Mouse (Mus musculus): Measurements from ENCODE around the gene Phpt1.
"Not testable (repeated sequence)": the region's sequence is repeated elsewhere in the genome, so short reads cannot be mapped to it uniquely, and the experiment has no call there.

The Phpt1 gene

GRCm38 (mm10) chr2:25560551-25560950, 14.5 kb downstream of the Phpt1 start:
- in situ Hi-C loops (cut with MseI, MboI), result no loop called here

- in situ Hi-C loops (cut with MseI, MboI), result no loop called here
Measured at GRCm38 (mm10) chr2:25558774-25559173, 16.2 kb downstream of the Phpt1 start.

- in situ Hi-C loops (cut with MseI, MboI), result no loop called here
Measured at GRCm38 (mm10) chr2:25557964-25558360, 17.1 kb downstream of the Phpt1 start.

GRCm38 (mm10) chr2:25557221-25557963, 17.6 kb downstream of the Phpt1 start, which contains the start of gene Edf1:
Edf1 (plus strand) TSS chr2:25557847.
- in situ Hi-C loops (cut with MseI, MboI), result no loop called here

GRCm38 (mm10) chr2:25556296-25556695, 18.7 kb downstream of the Phpt1 start:
- in situ Hi-C loops (cut with MseI, MboI), result no loop called here

- in situ Hi-C loops (cut with MseI, MboI), result not testable (repeated sequence)
Measured at GRCm38 (mm10) chr2:25555479-25555878, 19.5 kb downstream of the Phpt1 start.

- in situ Hi-C loops (cut with MseI, MboI), result not testable (repeated sequence)
Measured at GRCm38 (mm10) chr2:25553171-25553786, 21.7 kb downstream of the Phpt1 start.

GRCm38 (mm10) chr2:25551186-25551585, 23.8 kb downstream of the Phpt1 start:
- in situ Hi-C loops (cut with MseI, MboI), result no loop called here

- in situ Hi-C loops (cut with MseI, MboI), result no loop called here
Measured at GRCm38 (mm10) chr2:25549021-25549991, 25.7 kb downstream of the Phpt1 start.

GRCm38 (mm10) chr2:25546811-25547491, 28.1 kb downstream of the Phpt1 start, which contains the start of gene Traf2:
Traf2 (minus strand) TSS chr2:25546940.
- in situ Hi-C loops (cut with MseI, MboI), result no loop called here

- in situ Hi-C loops (cut with MseI, MboI), result no loop called here
Measured at GRCm38 (mm10) chr2:25545996-25546810, 28.8 kb downstream of the Phpt1 start.

- in situ Hi-C loops (cut with MseI, MboI), result no loop called here
Measured at GRCm38 (mm10) chr2:25541644-25542367, 33.2 kb downstream of the Phpt1 start.

GRCm38 (mm10) chr2:25540541-25540948, 34.5 kb downstream of the Phpt1 start:
- in situ Hi-C loops (cut with MseI, MboI), result no loop called here

- in situ Hi-C loops (cut with MseI, MboI), result no loop called here
Measured at GRCm38 (mm10) chr2:25536531-25536930, 38.5 kb downstream of the Phpt1 start.

- in situ Hi-C loops (cut with MseI, MboI), result no loop called here
Measured at GRCm38 (mm10) chr2:25534866-25535182, 40.2 kb downstream of the Phpt1 start.

GRCm38 (mm10) chr2:25534178-25534865, 40.7 kb downstream of the Phpt1 start:
- in situ Hi-C loops (cut with MseI, MboI), result no loop called here

- in situ Hi-C loops (cut with MseI, MboI), result no loop called here
Measured at GRCm38 (mm10) chr2:25533707-25534106, 41.3 kb downstream of the Phpt1 start.

- in situ Hi-C loops (cut with MseI, MboI), result no loop called here
Measured at GRCm38 (mm10) chr2:25526510-25527302, 48.3 kb downstream of the Phpt1 start.
